Mouse (Mus musculus): Measurements from ENCODE around the gene Nphp1. TPM values are rescaled to one million over a fixed set of nuclear protein-coding genes. Genes with fewer than 3 reads are reported as not detected.

Nphp1 gene
- total RNA-seq (2012; rRNA removed) (16.9 and 19.1 TPM in 2 replicates), polyA plus RNA-seq (2012; ENCODE audit: insufficient read depth in 1 of 2, insufficient read length in 2 of 2, low read depth in 1 of 2, low replicate concordance in 2 of 2, missing spikeins in 1 of 2) (10 to 100 TPM; 37.1 to 63.6 TPM)

DNA sequence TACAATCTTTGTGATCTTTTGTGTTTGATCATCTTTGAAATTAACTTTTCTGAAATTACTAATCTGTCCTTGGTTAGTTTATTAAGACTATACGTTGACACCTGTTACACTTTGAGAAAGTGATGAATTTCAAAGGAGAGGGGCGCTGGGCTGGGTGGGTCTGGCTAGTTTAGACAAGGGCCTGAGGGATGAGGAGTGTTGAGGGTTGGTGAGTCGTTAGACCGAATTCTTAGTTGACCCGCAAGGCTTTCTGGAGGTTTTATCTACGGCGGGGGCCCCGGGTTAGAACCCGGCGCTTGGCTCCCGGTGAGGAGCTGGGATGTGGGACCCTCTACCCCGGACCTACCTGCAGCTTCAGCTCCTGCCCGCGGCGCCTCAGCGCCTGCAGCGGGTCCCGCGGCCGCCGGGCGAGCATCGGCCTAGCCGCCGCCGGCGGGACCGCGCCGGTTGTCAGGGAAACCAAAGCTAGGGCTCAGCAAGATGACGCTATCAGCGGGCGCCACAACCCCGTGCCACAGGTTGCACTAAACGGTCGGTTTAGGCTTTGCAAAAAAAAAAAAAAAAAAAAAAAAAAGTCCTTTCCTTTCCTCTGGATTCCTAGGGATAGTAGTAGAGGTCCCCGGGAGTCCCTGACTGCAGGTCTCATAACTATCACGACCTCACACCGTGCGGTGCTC lies at the start of gene Nphp1:
Gene Nphp1, minus strand, starts transcription at position 458 of the 677 bp plus-strand sequence.
- peak within 1 kb of the TSS; percentile 60 to 79 for H3K4me3 ChIP-seq (ENCODE audit: control insufficient read depth in 1 of 2, insufficient read depth in 1 of 2, low read depth in 2 of 2, low read length in 2 of 2)
- DNase-seq (ENCODE audit: low read depth, low spot score): peak; percentile 89
- H3K27ac ChIP-seq (ENCODE audit: control insufficient read depth, low read depth, low read length): peak within 1 kb of the TSS; percentile 87
- H3K27me3 ChIP-seq (ENCODE audit: control insufficient read depth in 1 of 2, insufficient read depth in 2 of 2, low read length in 2 of 2): no peaks in the 10 kb centered on the region
- peaks cover 18% of the 10 kb centered on the region for H3K79me2 ChIP-seq (ENCODE audit: control insufficient read depth, insufficient read depth, low read length, poor library complexity)
- H3K36me3 ChIP-seq (ENCODE audit: control insufficient read depth in 1 of 2, insufficient read depth in 2 of 2, low read length in 2 of 2): peaks cover 0 to 15% of the 10 kb centered on the region in 2 experiments; a peak in 2 of 4 replicates
- peaks cover 3 to 15% of the 10 kb centered on the region in 2 experiments for H3K4me1 ChIP-seq (ENCODE audit: control insufficient read depth in 1 of 2, insufficient read depth in 2 of 2, low read length in 2 of 2)
- H3K9me3 ChIP-seq (replicated peaks; ENCODE audit: insufficient read depth, low read length): no peaks in the 10 kb centered on the region
- TF ChIP-seq USF2 (IDR thresholded peaks at IDR 0.05; ENCODE audit: borderline replicate concordance in 1 of 2, insufficient read depth in 1 of 2, low read depth in 1 of 2, low read length in 2 of 2) (no peak), UBTF (IDR thresholded peaks at IDR 0.05; ENCODE audit: borderline replicate concordance, insufficient read depth, low read depth, low read length) (no peak), RAD21 (IDR thresholded peaks at IDR 0.05; ENCODE audit: low read depth, low read length) (no peak), CHD2 (IDR thresholded peaks at IDR 0.05; ENCODE audit: low read length) (no peak), MYB (IDR thresholded peaks at IDR 0.05; ENCODE audit: low read depth, low read length) (peak; percentile 84), SIN3A (IDR thresholded peaks at IDR 0.05; ENCODE audit: low read length) (peak; percentile 98), MAX (IDR thresholded peaks at IDR 0.05; ENCODE audit: low read length) (peak; percentile 61; the same call in 1 of the 2 replicates), KAT2A (conservative IDR thresholded peaks at IDR 0.05; ENCODE audit: low read depth, low read length) (no peak; the same call in 1 of the 2 replicates), HCFC1 (IDR thresholded peaks at IDR 0.05; ENCODE audit: low read depth, low read length) (peak; percentile 87), MXI1 (IDR thresholded peaks at IDR 0.05; ENCODE audit: low read depth, low read length) (peak; percentile 94), ELF1 (IDR thresholded peaks at IDR 0.05; ENCODE audit: low read depth, low read length) (peak; percentile 43; the same call in 1 of the 2 replicates), MAZ (IDR thresholded peaks at IDR 0.05; ENCODE audit: low read depth, low read length) (no peak), USF1 (IDR thresholded peaks at IDR 0.05; ENCODE audit: low read depth, low read length) (peak; percentile 53; the same call in 1 of the 2 replicates), CHD1 (IDR thresholded peaks at IDR 0.05; ENCODE audit: low read depth, low read length) (no peak), NELFE (IDR thresholded peaks at IDR 0.05; ENCODE audit: low read depth, low read length) (peak; percentile 60; the same call in 1 of the 2 replicates), ETS1 (IDR thresholded peaks at IDR 0.05; ENCODE audit: low read depth, low read length) (peak; percentile 29; the same call in 1 of the 2 replicates), ZNF384 (IDR thresholded peaks at IDR 0.05; ENCODE audit: low read depth, low read length) (peak; percentile 98), E2F4 (IDR thresholded peaks at IDR 0.05; ENCODE audit: borderline replicate concordance, low read depth, low read length) (peak; percentile 49; the same call in 1 of the 2 replicates), EP300 (IDR thresholded peaks at IDR 0.05; ENCODE audit: low read depth in 1 of 2, low read length in 2 of 2) (peak in 1 of 2 experiments; percentile 48; a peak in 2 of 4 replicates), TCF12 (IDR thresholded peaks at IDR 0.05; ENCODE audit: low read depth, low read length) (0 out of 2 replicates have a peak, but pooled peaks have one; percentile 20), TBP (IDR thresholded peaks at IDR 0.05; ENCODE audit: low read depth, low read length) (no peak), MYC (IDR thresholded peaks at IDR 0.05; ENCODE audit: low read depth, low read length) (0 out of 2 replicates have a peak, but pooled peaks have one; percentile 56), MEF2A (IDR thresholded peaks at IDR 0.05; ENCODE audit: extremely low read depth, insufficient replicate concordance, low read depth, low read length, poor library complexity, severe bottlenecking) (no peak), TAL1 (IDR thresholded peaks at IDR 0.05; ENCODE audit: low read length) (peak; percentile 28), BHLHE40 (IDR thresholded peaks at IDR 0.05; ENCODE audit: borderline replicate concordance, low read depth, low read length) (peak; percentile 14; the same call in 1 of the 2 replicates), JUND (IDR thresholded peaks at IDR 0.05; ENCODE audit: low read depth, low read length) (no peak), ZC3H11A (IDR thresholded peaks at IDR 0.05; ENCODE audit: low read depth, low read length) (peak; percentile 25; the same call in 1 of the 2 replicates), POLR2A (IDR thresholded peaks at IDR 0.05; ENCODE audit: control insufficient read depth in 1 of 2, insufficient read depth in 1 of 2, low read depth in 1 of 2, low read length in 2 of 2, poor library complexity in 1 of 2) (peak; percentile 56 to 67), RCOR1 (IDR thresholded peaks at IDR 0.05; ENCODE audit: low read depth, low read length) (no peak; the same call in 1 of the 2 replicates)
- peak within 1 kb of the TSS; percentile 82 for H3K9ac ChIP-seq (ENCODE audit: control insufficient read depth, low read depth, low read length, poor library complexity, severe bottlenecking)

Data from MEL (cell line).